Mouse (Mus musculus): ENCODE measurements at regions not wholly inside any gene's neighbourhood (a gene's known extent, or its start where the extent isn't known, plus 50 kb on each side); places are given as distances from the start of the nearest gene placed in this dataset.
"Not testable (repeated sequence)": the region's sequence is repeated elsewhere in the genome, so short reads cannot be mapped to it uniquely, and the experiment has no call there.

DNA sequence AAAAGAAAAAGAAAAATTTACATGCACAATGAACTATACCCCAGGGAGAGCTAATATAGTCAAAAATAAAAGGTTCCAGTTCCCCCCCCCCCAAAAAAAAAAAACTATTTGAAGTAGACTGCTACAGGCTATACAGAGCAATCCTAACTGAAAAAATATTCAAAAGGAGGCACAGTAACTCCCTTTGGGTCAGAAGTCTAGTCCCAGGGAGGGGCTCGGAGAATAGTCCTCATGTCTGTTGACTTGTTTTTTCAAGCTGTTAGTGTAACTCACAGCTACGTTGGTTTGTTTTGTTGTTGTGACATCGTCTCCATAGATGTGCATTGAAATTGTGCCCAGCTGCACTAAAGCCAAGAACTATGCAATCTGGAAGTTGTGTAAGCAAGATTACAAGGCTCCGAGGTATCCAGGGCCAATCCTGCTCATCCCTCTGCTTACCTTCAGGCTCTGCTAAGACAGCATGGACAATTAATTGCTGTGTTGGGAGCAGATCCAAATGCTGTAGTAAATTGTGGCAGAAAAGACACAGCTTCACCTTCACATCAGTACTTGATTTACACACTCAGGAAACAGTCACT is 137.2 kb upstream of the Pnpt1 start:
- DNase-seq (ENCODE audit: low spot score in 2 of 2), result peak; percentile 11 to 20

DNA sequence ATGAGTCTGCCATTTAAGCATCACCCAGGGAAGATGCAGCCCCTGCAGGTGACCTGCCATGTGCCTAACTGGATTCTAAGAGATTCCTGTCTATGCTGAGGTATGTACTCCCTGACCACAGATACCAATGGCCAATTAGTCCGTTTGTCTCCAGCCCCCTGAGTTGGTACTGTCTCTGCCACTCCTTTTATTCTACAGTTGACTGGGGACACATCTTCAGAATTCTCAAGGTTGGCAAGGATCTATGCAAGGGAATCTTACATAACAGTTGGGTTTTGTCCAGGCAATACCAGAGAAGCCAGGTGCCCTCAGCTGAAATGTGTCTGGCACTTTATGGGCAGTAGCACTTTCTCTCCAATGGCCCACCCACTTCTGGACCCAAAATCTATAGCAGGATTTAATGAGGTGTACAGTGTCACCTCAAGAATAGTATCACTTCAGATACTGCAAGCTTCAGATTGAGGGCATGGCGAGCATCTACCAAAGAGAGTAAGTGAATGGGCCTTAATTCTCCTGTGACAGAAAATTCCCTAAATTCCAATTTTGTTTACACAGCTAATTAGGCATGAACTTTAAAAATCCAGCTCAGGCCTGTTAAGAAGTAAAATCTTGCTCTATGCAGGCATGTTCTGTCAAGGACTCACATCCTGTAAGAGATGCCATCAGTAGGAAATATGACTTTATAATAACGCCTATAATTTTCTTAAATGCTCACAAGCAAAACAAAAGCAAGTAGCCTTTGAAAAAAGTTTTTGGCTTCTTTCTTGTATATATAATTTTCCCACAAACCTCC is 132.0 kb upstream of the Pnpt1 start:
- no peak for DNase-seq (ENCODE audit: low spot score in 2 of 2)

DNA sequence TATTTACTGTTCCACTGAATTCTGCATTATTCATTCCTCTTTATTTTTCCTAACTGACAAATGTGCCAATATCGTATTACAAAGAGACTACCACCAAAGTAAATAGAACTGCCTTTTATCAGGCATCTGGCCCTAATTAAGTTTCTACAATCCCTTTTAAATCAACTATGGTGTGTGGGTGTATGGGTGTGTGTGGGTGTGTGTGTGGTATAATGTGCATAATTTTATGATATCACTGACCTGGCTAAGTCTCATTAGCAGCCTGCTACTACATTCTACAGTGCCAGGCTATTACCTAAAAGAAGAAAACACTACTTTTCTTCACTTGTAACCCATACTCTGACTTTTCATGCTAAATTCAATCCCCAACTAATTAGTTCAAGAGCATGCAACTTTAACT is 131.3 kb upstream of the Pnpt1 start:
- DNase-seq (ENCODE audit: low spot score in 2 of 2), result no peak

DNA sequence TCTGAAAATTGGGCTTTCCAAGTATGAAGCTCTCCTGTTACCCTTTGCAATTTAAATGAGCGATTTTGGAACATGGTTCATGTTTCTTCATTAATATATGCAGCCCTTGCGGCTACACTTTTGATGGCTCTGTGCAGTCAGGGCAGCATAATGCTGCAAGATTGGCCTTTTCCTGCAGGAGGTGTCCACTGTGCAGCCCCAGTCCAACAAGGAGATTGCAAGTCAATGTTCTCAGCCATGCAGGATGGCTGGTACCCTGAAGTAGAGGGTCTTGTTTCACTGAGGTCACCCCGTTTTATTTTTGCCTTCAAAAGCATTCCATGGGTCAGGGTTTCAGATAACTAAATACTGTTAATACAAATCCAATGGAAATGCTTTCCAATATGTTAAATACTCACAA is 130.9 kb upstream of the Pnpt1 start:
- DNase-seq (ENCODE audit: low spot score in 2 of 2), result no peak

DNA sequence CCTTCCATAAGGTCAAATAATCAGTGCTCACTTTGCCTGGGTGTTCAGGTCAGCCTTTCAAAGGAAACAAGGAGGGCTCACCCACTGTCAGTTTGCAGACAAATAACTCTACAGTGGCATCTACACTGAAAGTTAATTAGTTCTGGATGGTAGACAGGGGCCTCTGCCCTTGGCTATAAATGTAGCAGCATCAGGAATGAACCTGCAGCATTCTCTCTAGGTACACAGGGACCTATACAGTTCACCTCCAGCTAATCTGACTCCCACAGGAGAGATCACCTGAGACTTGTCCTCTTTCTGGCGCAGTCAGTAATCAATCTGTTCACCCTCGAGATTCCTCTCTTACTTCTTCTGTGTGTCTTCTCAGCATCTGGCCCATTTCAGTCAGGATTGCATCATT is 130.3 kb upstream of the Pnpt1 start:
- no peak for DNase-seq (ENCODE audit: low spot score in 2 of 2)

DNA sequence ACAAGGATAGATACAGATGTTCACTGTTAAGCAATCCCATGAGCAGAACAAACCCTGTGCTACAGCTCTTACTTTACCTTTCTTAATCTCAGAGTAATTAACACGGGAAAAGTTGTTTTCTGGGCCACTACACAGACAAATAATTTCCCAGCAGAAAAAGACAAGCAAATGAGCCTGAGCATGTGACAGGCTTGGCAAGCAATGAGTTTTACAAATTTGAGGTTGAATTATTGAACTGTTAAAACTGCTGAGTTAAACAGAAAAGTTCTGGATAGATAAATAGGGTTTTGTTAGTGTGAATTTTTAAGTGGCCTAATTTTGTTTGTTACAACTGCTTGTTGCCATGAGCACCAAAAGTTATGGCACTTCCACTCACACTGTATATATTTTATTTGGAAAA is 113.1 kb upstream of the Pnpt1 start:
- no peak for DNase-seq (ENCODE audit: low spot score in 2 of 2)

DNA sequence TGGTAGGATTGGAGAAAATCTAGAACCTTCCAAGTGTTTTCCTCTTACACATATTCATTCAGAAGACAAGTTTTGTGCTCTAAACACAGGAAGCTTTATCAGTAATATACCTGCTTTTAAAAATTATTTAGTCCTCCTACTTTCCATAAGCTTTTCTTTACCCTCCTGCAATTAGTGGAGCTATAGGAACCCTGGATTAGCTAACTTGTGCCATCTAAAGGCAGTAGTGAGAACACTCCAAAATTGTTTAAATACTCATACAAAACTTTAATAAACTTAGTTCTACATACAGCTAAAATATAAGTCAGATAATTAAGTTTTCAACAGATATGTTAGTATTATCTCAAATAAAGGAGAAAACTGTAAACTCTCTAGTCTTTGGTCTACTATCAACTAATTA is 89.7 kb upstream of the Pnpt1 start:
- DNase-seq (ENCODE audit: low spot score in 2 of 2), result no peak

DNA sequence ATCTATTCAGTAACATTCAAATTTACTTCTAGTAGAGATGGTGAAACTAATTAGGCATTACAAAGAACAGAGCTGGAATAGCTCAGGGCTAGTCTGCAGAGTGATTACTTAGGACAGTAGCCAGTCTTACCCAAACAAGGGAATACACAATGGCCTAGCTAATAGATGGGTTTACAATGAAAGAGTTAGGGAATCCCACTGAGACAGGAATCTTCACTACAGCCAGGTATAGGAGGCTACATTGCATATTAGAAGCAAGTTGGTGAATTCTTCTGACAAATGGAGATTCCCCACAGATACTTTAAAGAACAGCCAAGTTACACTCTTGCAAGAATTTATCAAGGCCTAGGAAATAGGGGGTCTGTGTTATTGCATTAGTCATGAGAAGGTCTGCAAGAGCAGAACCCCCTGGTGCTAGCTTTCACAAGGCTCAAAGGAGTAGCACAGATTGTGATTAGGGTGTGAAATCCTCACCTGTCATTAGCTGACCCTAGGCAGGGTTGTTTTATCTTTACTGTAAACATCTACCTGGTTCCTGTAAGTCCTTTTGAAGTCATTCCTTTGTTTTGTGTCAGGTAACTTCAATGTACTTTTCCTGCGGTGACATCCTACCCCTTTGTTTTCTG is 82.4 kb upstream of the Pnpt1 start:
- not testable (repeated sequence) for DNase-seq (ENCODE audit: low spot score in 2 of 2)

DNA sequence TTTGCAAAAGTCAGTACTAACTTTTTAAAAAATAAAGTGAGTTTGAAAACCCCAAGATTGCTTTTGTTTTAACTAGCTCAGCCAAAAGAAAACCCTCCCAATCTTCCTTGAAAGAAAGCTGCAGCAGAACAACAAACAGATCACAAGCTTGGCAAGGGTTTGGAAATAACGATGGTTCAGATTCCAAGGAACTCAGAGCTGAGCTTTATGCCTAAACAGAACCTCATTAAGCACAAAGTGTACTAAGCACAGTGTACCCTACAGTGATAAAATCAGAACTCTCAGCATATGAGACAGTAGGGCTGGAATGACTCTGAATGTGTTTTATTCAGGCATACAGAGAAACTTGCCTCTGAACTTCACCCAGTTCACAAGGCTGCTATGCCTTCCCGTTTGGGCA is 77.9 kb upstream of the Pnpt1 start:
- DNase-seq (ENCODE audit: low spot score in 2 of 2), result no peak

DNA sequence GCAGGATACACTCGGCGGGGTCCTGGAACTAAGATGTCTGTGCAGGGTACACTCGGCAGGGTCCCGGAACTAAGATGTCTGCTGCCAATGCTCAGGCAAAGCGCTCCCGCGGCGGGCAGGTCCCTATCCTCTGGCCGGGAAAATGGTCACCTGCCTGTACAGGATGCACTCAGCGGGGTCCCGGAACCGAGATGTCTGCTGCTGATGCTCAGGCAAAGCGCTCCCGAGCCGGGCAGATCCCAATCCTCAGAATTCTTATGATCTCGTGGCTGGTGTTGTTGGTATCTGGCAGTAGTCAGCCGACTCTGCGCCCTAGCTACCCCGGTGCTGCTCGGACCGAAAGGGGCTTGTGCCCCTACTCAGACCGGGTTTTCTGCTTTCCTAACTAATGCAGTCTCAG is 61.0 kb upstream of the Pnpt1 start:
- DNase-seq (ENCODE audit: low spot score in 2 of 2), result not testable (repeated sequence)

DNA sequence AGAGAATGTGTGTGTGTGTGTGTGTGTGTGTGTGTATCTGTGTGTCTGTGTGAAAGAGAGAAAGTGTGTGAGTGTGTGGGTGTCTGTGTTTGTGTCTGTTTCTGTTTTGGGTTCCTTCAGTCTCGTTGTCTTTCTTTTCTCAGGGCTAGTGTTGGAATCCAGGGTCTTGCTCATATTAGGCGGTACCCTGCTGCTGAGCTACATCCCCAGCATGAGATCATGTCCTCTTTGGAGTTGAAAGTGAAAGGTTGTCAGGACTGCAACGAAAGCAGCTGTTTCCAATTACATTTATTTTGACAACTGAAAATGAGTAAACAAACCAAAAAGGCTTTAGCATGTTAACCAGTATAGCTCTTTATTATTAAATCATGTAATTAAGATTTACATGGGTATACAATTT is 58.3 kb upstream of the Pnpt1 start:
- no peak for DNase-seq (ENCODE audit: low spot score in 2 of 2)
